Mouse (Mus musculus): ENCODE measurements around the gene Prkch. TPM values are rescaled to one million over a fixed set of nuclear protein-coding genes. Genes with fewer than 3 reads are reported as not detected.

Prkch gene
- polyA plus RNA-seq, 1 experiment = 44.7 TPM

GRCm38 (mm10) chr12:73666701-73667100 lies 82.1 kb downstream of the Prkch start:
- Histone ChIP-seq H3K4me3 (ENCODE audit: insufficient read depth, low read length) (no peak overlapping the region), H3K27ac (ENCODE audit: insufficient read depth, low read depth, low read length) (peak overlapping the region; percentile 62), H3K4me1 (ENCODE audit: control insufficient read depth, insufficient read depth, low read length) (peaks cover 68% of the 10 kb centered on the region)
- TF ChIP-seq CTCF (IDR thresholded peaks at IDR 0.05; ENCODE audit: low read depth, low read length) = no peak
- no peak for TF ChIP-seq POLR2A (IDR thresholded peaks at IDR 0.05; ENCODE audit: borderline replicate concordance, low read depth, low read length)

- H3K4me3 ChIP-seq (ENCODE audit: insufficient read depth, low read length) = 0 out of 2 replicates have a peak overlapping the region, but pooled peaks have one; percentile 1
- peaks cover 74% of the 10 kb centered on the region for H3K4me1 ChIP-seq (ENCODE audit: control insufficient read depth, insufficient read depth, low read length)
- TF ChIP-seq CTCF (IDR thresholded peaks at IDR 0.05; ENCODE audit: low read depth, low read length) = no peak
- TF ChIP-seq POLR2A (IDR thresholded peaks at IDR 0.05; ENCODE audit: borderline replicate concordance, low read depth, low read length) = no peak
- peak overlapping the region; percentile 83 for H3K27ac ChIP-seq (ENCODE audit: insufficient read depth, low read depth, low read length)
These were observed 83.0 kb downstream of the Prkch start for GRCm38 (mm10) chr12:73667607-73668006.

GRCm38 (mm10) chr12:73670739-73671138 lies 86.1 kb downstream of the Prkch start:
- H3K4me1 ChIP-seq (ENCODE audit: control insufficient read depth, insufficient read depth, low read length) = peaks cover 85% of the 10 kb centered on the region
- no peak for TF ChIP-seq CTCF (IDR thresholded peaks at IDR 0.05; ENCODE audit: low read depth, low read length)
- TF ChIP-seq POLR2A (IDR thresholded peaks at IDR 0.05; ENCODE audit: borderline replicate concordance, low read depth, low read length) = no peak
- H3K4me3 ChIP-seq (ENCODE audit: insufficient read depth, low read length) = no peak overlapping the region
- peak overlapping the region; percentile 78 for H3K27ac ChIP-seq (ENCODE audit: insufficient read depth, low read depth, low read length)

- H3K27ac ChIP-seq (ENCODE audit: insufficient read depth, low read depth, low read length) = peak overlapping the region; percentile 78
- peaks cover 87% of the 10 kb centered on the region for H3K4me1 ChIP-seq (ENCODE audit: control insufficient read depth, insufficient read depth, low read length)
- peak overlapping the region; percentile 6; the same call in 1 of the 2 replicates for H3K4me3 ChIP-seq (ENCODE audit: insufficient read depth, low read length)
- no peak for TF ChIP-seq CTCF (IDR thresholded peaks at IDR 0.05; ENCODE audit: low read depth, low read length)
- no peak for TF ChIP-seq POLR2A (IDR thresholded peaks at IDR 0.05; ENCODE audit: borderline replicate concordance, low read depth, low read length)
These were observed 86.9 kb downstream of the Prkch start for GRCm38 (mm10) chr12:73671540-73671939.

GRCm38 (mm10) chr12:73672007-73672406 lies 87.4 kb downstream of the Prkch start:
- Histone ChIP-seq H3K27ac (ENCODE audit: insufficient read depth, low read depth, low read length) (peak overlapping the region; percentile 78), H3K4me1 (ENCODE audit: control insufficient read depth, insufficient read depth, low read length) (peaks cover 82% of the 10 kb centered on the region)

GRCm38 (mm10) chr12:73673783-73674182 lies 89.2 kb downstream of the Prkch start:
- TF ChIP-seq POLR2A (IDR thresholded peaks at IDR 0.05; ENCODE audit: borderline replicate concordance, low read depth, low read length) = no peak
- TF ChIP-seq CTCF (IDR thresholded peaks at IDR 0.05; ENCODE audit: low read depth, low read length) = no peak
- no peak overlapping the region for H3K4me3 ChIP-seq (ENCODE audit: insufficient read depth, low read length)
- peaks cover 79% of the 10 kb centered on the region for H3K4me1 ChIP-seq (ENCODE audit: control insufficient read depth, insufficient read depth, low read length)
- no peak overlapping the region for H3K27ac ChIP-seq (ENCODE audit: insufficient read depth, low read depth, low read length)

More at GRCm38 (mm10) chr12:73672007-73672406, 87.4 kb downstream of the Prkch start:
- no peak for TF ChIP-seq POLR2A (IDR thresholded peaks at IDR 0.05; ENCODE audit: borderline replicate concordance, low read depth, low read length)
- TF ChIP-seq CTCF (IDR thresholded peaks at IDR 0.05; ENCODE audit: low read depth, low read length) = no peak
- no peak overlapping the region for H3K4me3 ChIP-seq (ENCODE audit: insufficient read depth, low read length)

- Histone ChIP-seq H3K27ac (ENCODE audit: insufficient read depth, low read depth, low read length) (no peak overlapping the region), H3K4me1 (ENCODE audit: control insufficient read depth, insufficient read depth, low read length) (peaks cover 77% of the 10 kb centered on the region), H3K4me3 (ENCODE audit: insufficient read depth, low read length) (no peak overlapping the region)
- TF ChIP-seq POLR2A (IDR thresholded peaks at IDR 0.05; ENCODE audit: borderline replicate concordance, low read depth, low read length) (no peak), CTCF (IDR thresholded peaks at IDR 0.05; ENCODE audit: low read depth, low read length) (no peak)
These were observed 90.6 kb downstream of the Prkch start for GRCm38 (mm10) chr12:73675212-73675611.

- no peak overlapping the region for H3K27ac ChIP-seq (ENCODE audit: insufficient read depth, low read depth, low read length)
- peaks cover 66% of the 10 kb centered on the region for H3K4me1 ChIP-seq (ENCODE audit: control insufficient read depth, insufficient read depth, low read length)
- TF ChIP-seq CTCF (IDR thresholded peaks at IDR 0.05; ENCODE audit: low read depth, low read length) (no peak), POLR2A (IDR thresholded peaks at IDR 0.05; ENCODE audit: borderline replicate concordance, low read depth, low read length) (no peak)
- no peak overlapping the region for H3K4me3 ChIP-seq (ENCODE audit: insufficient read depth, low read length)
These were observed 94.8 kb downstream of the Prkch start for GRCm38 (mm10) chr12:73679400-73679801.

GRCm38 (mm10) chr12:73682921-73683346 lies 98.3 kb downstream of the Prkch start:
- TF ChIP-seq POLR2A (IDR thresholded peaks at IDR 0.05; ENCODE audit: borderline replicate concordance, low read depth, low read length) (no peak), CTCF (IDR thresholded peaks at IDR 0.05; ENCODE audit: low read depth, low read length) (no peak)
- H3K4me3 ChIP-seq (ENCODE audit: insufficient read depth, low read length) = no peak overlapping the region
- H3K27ac ChIP-seq (ENCODE audit: insufficient read depth, low read depth, low read length) = no peak overlapping the region
- peaks cover 68% of the 10 kb centered on the region for H3K4me1 ChIP-seq (ENCODE audit: control insufficient read depth, insufficient read depth, low read length)

- no peak overlapping the region for H3K27ac ChIP-seq (ENCODE audit: insufficient read depth, low read depth, low read length)
- TF ChIP-seq POLR2A (IDR thresholded peaks at IDR 0.05; ENCODE audit: borderline replicate concordance, low read depth, low read length) (no peak), CTCF (IDR thresholded peaks at IDR 0.05; ENCODE audit: low read depth, low read length) (no peak)
- peaks cover 54% of the 10 kb centered on the region for H3K4me1 ChIP-seq (ENCODE audit: control insufficient read depth, insufficient read depth, low read length)
- H3K4me3 ChIP-seq (ENCODE audit: insufficient read depth, low read length) = no peak overlapping the region
These were observed 101.3 kb downstream of the Prkch start for GRCm38 (mm10) chr12:73685875-73686274.
